Mouse (Mus musculus): Measurements from ENCODE around the gene Dync1i1. TPM values are rescaled to one million over a fixed set of nuclear protein-coding genes. Genes with fewer than 3 reads are reported as not detected.

The Dync1i1 gene
- total and polyA plus RNA-seq, 2 experiments from 2014 or later, result 0.96 to 2.2 TPM

GRCm38 (mm10) chr6:5832838-5833237, 107.4 kb downstream of the Dync1i1 start:
- Histone ChIP-seq H3K4me1 (ENCODE audit: control insufficient read depth, insufficient read depth) (no peaks in the 10 kb centered on the region), H3K9ac (replicated peaks; ENCODE audit: low read depth, low read length) (no peak overlapping the region), H3K36me3 (replicated peaks; ENCODE audit: control insufficient read depth, insufficient read depth, low read length) (no peaks in the 10 kb centered on the region), H3K27me3 (ENCODE audit: control insufficient read depth, insufficient read depth, low read length) (no peaks in the 10 kb centered on the region), H3K4me3 (ENCODE audit: low read depth, low read length) (no peak overlapping the region), H3K4me2 (ENCODE audit: low read depth, low read length) (no peak overlapping the region), H3K9me3 (replicated peaks; ENCODE audit: control insufficient read depth, low read length) (no peaks in the 10 kb centered on the region), H3K27ac (ENCODE audit: low read depth) (no peak overlapping the region)
- no peak for ATAC-seq (ENCODE audit: insufficient read depth, low read depth)
- WGBS, result 88% methylated on average over 2 of the region's 2 CpGs
- DNase-seq (ENCODE audit: low spot score), result no peak
- TF ChIP-seq EP300 (IDR thresholded peaks at IDR 0.05; ENCODE audit: low read depth) (no peak), CTCF (IDR thresholded peaks at IDR 0.05; ENCODE audit: low read depth) (no peak)

- Histone ChIP-seq H3K27ac (ENCODE audit: low read depth) (no peak overlapping the region), H3K9me3 (replicated peaks; ENCODE audit: control insufficient read depth, low read length) (no peaks in the 10 kb centered on the region), H3K4me1 (ENCODE audit: control insufficient read depth, insufficient read depth) (no peaks in the 10 kb centered on the region), H3K36me3 (replicated peaks; ENCODE audit: control insufficient read depth, insufficient read depth, low read length) (no peaks in the 10 kb centered on the region), H3K4me3 (ENCODE audit: low read depth, low read length) (no peak overlapping the region), H3K4me2 (ENCODE audit: low read depth, low read length) (no peak overlapping the region), H3K9ac (replicated peaks; ENCODE audit: low read depth, low read length) (no peak overlapping the region), H3K27me3 (ENCODE audit: control insufficient read depth, insufficient read depth, low read length) (no peaks in the 10 kb centered on the region)
- TF ChIP-seq EP300 (IDR thresholded peaks at IDR 0.05; ENCODE audit: low read depth) (no peak), CTCF (IDR thresholded peaks at IDR 0.05; ENCODE audit: low read depth) (no peak)
- 72% methylated on average over 5 of the region's 5 CpGs for WGBS
- no peak for DNase-seq (ENCODE audit: low spot score)
- ATAC-seq (ENCODE audit: insufficient read depth, low read depth), result no peak
Observed at GRCm38 (mm10) chr6:5842466-5842865, 117.0 kb downstream of the Dync1i1 start.

GRCm38 (mm10) chr6:5846154-5846553, 120.7 kb downstream of the Dync1i1 start:
- WGBS, result 92% methylated on average over 5 of the region's 5 CpGs
- TF ChIP-seq CTCF (IDR thresholded peaks at IDR 0.05; ENCODE audit: low read depth), result no peak
- no peak overlapping the region for H3K4me3 ChIP-seq (ENCODE audit: low read depth, low read length)
- H3K4me1 ChIP-seq (ENCODE audit: control insufficient read depth, insufficient read depth), result no peaks in the 10 kb centered on the region
- H3K9ac ChIP-seq (replicated peaks; ENCODE audit: low read depth, low read length), result no peak overlapping the region
- H3K27me3 ChIP-seq (ENCODE audit: control insufficient read depth, insufficient read depth, low read length), result no peaks in the 10 kb centered on the region
- ATAC-seq (ENCODE audit: insufficient read depth, low read depth), result no peak
- H3K36me3 ChIP-seq (replicated peaks; ENCODE audit: control insufficient read depth, insufficient read depth, low read length), result no peaks in the 10 kb centered on the region
- no peak for DNase-seq (ENCODE audit: low spot score)
- no peak overlapping the region for H3K27ac ChIP-seq (ENCODE audit: low read depth)
- 0 out of 2 replicates have a peak, but pooled peaks cover 4% of the 10 kb centered on the region for H3K9me3 ChIP-seq (replicated peaks; ENCODE audit: control insufficient read depth, low read length)
- H3K4me2 ChIP-seq (ENCODE audit: low read depth, low read length), result no peak overlapping the region

GRCm38 (mm10) chr6:5854048-5854836, 128.8 kb downstream of the Dync1i1 start:
- Histone ChIP-seq H3K9me3 (replicated peaks; ENCODE audit: control insufficient read depth, low read length) (0 out of 2 replicates have a peak, but pooled peaks cover 4% of the 10 kb centered on the region), H3K9ac (replicated peaks; ENCODE audit: low read depth, low read length) (no peak overlapping the region), H3K4me2 (ENCODE audit: low read depth, low read length) (no peak overlapping the region), H3K4me3 (ENCODE audit: low read depth, low read length) (no peak overlapping the region), H3K27me3 (ENCODE audit: control insufficient read depth, insufficient read depth, low read length) (no peaks in the 10 kb centered on the region), H3K27ac (ENCODE audit: low read depth) (no peak overlapping the region), H3K36me3 (replicated peaks; ENCODE audit: control insufficient read depth, insufficient read depth, low read length) (no peaks in the 10 kb centered on the region), H3K4me1 (ENCODE audit: control insufficient read depth, insufficient read depth) (no peaks in the 10 kb centered on the region)
- ATAC-seq (ENCODE audit: insufficient read depth, low read depth), result no peak
- 81% methylated on average over 12 of the region's 12 CpGs for WGBS
- TF ChIP-seq CTCF (IDR thresholded peaks at IDR 0.05; ENCODE audit: low read depth) (no peak), EP300 (IDR thresholded peaks at IDR 0.05; ENCODE audit: low read depth) (no peak)
- DNase-seq (ENCODE audit: low spot score), result no peak

- no peak for DNase-seq (ENCODE audit: low spot score)
- H3K4me1 ChIP-seq (ENCODE audit: control insufficient read depth, insufficient read depth), result no peaks in the 10 kb centered on the region
- TF ChIP-seq EP300 (IDR thresholded peaks at IDR 0.05; ENCODE audit: low read depth) (no peak), CTCF (IDR thresholded peaks at IDR 0.05; ENCODE audit: low read depth) (no peak)
- no peak overlapping the region for H3K27ac ChIP-seq (ENCODE audit: low read depth)
- 49% methylated on average over 6 of the region's 6 CpGs for WGBS
- no peak overlapping the region for H3K9ac ChIP-seq (replicated peaks; ENCODE audit: low read depth, low read length)
- no peaks in the 10 kb centered on the region for H3K36me3 ChIP-seq (replicated peaks; ENCODE audit: control insufficient read depth, insufficient read depth, low read length)
- no peak for ATAC-seq (ENCODE audit: insufficient read depth, low read depth)
- H3K4me3 ChIP-seq (ENCODE audit: low read depth, low read length), result no peak overlapping the region
- no peak overlapping the region for H3K4me2 ChIP-seq (ENCODE audit: low read depth, low read length)
- H3K9me3 ChIP-seq (replicated peaks; ENCODE audit: control insufficient read depth, low read length), result 0 out of 2 replicates have a peak, but pooled peaks cover 4% of the 10 kb centered on the region
- H3K27me3 ChIP-seq (ENCODE audit: control insufficient read depth, insufficient read depth, low read length), result no peaks in the 10 kb centered on the region; the same call in 1 of the 2 replicates
Observed at GRCm38 (mm10) chr6:5855526-5855925, 130.1 kb downstream of the Dync1i1 start.

Data from heart, postnatal 0 days (tissue).